Mouse (Mus musculus) left cerebral cortex, adult 11 months (tissue): ENCODE results near the gene Fam111a.
A peak's percentile ranks its signal among the peaks of the same experiment; 100 is the strongest.
"Not testable (repeated sequence)": the region's sequence is repeated elsewhere in the genome, so short reads cannot be mapped to it uniquely, and the experiment has no call there.

Source experiments
- DNase-seq: peaks from one replicate; pipeline ENCODE4 v3.0.0; 2022; ENCODE audit warnings: low spot score

The Fam111a gene

DNA sequence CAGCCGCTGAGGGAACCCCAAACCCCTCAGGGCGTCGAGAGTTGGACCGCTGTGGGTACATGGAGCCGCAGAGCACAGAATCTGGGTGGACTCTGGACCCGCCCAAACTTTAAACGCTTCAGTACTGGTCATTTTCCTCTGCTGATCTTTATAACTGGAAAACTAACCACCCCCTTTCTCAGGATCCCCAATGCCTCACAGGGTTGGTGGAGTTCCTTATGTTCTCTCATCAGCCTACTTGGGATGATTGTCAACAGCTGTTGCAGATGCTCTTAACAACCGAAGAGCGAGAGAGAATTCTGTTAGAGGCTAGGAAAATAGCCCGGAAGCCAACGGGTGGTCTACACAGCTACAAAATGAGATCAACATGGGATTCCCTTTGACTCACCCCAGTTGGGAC, at the start of gene Fam111a:
Fam111a (plus strand) TSS at position 301 of the 400 bp plus-strand sequence.
- not testable (repeated sequence) for DNase-seq

DNA sequence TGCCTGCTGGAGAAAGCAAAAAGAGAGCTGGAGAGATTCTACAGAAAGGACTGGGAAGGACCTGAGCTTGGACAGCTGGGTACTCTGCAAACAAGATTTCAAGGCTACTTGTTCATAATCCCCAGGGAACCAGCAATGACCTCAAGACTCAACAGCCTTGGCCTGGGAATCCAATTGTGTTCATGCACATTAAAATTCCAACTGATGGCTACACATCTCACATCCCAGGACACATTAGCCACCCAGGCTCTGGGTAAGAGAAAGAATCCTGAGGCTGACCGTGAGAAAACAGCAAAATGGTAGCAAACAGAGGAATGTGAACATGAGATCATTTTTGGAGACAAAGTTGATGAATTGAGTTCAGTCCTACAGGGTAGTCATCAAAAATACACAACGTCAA, 49.3 kb upstream of the Fam111a start:
- DNase-seq = no peak

DNA sequence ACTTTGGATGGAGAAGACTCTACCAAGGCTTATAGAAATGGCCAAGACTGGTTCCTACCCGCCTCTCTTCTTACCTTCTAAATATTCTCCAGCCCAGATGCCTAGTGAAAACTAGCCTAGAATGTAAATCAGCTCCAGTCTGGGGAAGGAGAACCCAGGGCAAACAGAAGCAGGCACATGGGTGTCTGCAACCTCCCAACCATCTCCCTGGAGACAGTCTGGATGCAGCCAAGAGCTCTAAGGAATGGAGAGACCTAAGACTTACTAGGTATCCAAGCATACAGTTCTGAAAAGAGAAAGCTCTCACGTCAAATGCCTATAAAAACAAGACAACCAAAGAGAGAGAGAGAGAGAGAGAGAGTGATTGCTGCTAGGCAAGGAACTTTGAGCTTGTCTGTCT, 47.6 kb upstream of the Fam111a start:
- no peak for DNase-seq

DNA sequence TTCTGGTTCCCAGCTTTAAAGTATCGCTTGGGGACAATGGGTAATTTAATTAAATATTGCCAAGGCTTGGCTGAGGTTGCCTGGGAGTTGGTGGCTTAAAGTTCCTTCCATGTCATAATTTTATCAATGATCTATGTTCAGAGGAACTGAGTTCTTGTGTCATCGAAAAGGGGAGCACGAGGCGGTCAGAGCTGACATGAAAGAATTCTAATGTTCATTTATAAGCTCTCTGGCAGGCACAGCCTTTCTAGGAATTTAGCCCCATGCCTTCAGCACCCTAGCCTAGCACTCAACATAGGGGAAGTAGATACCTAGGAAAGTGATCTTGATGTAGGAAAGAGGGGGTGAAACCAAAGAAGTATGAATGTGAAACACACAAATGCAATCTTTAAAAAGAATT, 47.2 kb upstream of the Fam111a start:
- no peak for DNase-seq

DNA sequence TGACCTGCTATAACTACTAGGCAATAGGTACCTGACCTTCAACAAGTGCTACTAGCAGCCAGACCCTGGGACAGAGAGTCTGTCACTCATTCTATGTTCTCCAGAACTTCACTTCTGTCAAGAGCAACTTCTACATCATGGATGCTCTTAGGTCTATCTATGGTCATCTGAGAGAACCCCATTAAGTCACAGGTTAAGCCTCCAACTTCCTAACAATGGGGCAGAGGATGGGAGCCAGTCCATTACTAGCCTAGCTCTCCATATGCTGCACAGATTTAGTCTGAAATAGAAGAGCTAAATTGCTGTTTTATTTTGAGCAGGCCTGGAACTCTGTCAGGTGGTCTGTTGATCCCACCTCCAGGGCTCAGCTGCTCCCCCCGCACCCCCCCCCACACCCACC, 46.6 kb upstream of the Fam111a start:
- DNase-seq = no peak

DNA sequence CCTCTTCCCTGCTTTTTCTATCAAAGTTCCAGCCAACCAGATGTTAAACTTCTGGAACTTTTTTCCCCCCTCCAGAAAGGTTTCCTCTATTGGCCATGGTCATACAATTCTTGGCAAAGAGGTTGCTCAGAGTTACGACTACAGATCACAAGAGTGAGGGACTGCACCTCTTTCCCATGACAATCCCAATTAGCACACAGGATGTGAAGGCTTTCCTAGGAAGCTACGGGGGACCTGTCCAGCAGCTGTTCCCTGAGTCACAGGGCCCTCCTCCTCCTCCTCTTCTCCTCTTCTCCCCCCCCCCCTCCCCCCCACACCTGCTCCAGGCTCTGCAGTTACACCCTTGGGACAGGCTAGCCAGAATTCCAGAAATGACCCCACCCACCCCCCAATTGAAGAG, 46.1 kb upstream of the Fam111a start:
- no peak for DNase-seq

DNA sequence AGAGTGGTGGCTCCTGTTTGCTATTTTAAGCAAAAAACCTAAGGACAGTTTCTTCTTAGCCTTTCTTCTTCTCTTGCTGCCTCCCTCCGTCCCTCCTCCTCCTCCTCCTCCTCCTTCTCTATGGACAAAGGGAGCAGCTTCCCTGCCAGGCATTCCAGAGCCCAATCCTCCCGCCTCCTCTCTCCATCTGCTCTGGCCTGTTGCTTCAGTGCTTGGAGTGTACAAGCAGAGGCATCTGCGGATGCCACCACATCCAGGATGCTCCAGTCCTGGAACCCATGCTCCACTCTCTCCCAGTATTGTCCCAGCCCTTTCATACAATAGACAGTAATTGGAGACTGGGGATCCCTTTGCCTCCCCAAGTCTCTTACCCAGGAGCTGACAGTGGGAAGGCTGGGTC, 45.4 kb upstream of the Fam111a start:
- no peak for DNase-seq

DNA sequence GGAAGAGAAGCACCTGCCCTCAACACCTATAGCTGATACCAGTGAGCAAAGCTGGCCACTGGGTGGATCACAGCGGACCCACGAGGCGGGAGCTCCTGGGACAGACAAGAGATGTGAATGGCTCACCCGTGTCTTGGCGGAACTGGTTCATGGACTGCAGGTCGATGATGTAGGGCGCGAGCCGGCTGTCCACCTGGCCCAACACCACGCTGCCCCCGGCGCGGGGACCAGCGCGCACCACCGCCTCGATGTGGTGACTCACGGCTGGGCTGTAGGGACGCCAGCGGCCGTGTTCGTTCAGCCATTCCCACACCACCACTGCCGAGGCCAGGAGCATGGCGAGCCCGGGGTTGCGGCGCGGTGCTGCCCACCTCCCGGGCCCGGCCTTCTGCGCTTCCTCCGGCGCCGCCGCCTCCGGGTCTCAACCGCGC, 44.6 kb upstream of the Fam111a start:
- DNase-seq = no peak

DNA sequence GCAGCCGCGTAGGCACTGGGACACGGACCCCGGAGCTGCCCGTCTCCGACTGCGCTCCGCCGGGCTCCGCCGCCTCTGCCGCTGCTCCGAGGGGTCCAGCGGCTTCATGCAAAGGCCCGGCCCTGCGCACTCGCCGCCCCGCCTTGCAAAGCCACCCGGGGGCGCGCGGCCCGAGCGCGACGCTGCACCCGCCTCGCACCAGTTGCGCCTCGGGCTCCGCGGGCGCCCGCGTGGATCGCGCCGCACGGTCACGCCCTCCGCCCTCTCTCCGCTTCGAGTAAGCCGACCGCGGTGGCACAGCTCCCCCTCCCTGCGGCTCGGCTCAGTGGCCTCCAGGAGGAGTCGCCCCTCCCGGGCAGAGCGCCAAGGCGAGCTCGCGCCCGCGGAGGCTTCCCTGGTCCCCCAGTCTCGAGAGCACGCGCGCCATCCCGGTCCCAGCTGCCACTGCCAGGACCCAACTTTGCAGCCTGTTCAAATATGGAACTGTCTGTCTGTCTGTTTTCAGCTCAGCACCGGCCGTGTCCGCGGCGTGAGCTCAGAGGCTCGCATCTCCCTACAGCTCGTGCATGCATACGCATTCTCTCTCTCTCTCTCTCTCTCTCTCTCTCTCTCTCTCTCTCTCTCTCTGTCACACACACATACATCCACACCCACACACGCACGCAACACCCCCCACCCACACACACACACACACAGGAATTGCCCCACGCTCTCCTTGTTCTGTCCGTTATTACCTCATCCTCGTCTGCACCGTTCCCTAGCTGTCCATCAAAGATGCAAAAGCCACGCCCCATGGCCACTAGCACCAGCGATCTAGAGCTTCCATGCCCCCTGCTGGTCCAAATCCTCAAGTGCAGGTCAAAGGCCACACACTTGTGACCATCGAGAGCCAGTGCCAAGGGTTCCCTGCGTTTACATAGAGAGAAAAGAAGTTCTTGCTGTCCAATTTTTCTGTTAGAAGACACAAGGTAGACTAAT, 43.9 kb upstream of the Fam111a start, which contains the start of gene Dtx4:
Dtx4 (minus strand) TSS at position 85 of the 978 bp plus-strand sequence.
- DNase-seq = peak; percentile 90

DNA sequence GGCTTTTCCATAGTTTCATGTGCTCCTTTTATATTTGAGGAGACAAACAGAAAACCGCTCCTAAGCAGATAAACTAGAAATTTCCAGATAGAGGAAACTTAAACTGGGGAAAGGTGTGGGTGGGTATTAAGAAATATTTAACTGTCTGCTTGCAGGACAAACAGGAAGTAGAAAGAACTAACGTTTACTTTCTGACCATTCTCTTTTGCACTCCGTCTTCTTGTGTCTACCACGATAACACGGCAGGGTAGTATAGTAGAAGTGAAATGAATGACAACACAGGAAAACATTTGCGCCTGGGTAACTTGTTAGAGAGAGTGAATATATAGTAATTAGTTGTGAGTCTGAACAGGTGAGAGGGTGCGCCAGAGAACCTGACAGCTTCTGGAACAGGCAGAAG, 42.8 kb upstream of the Fam111a start:
- no peak for DNase-seq

DNA sequence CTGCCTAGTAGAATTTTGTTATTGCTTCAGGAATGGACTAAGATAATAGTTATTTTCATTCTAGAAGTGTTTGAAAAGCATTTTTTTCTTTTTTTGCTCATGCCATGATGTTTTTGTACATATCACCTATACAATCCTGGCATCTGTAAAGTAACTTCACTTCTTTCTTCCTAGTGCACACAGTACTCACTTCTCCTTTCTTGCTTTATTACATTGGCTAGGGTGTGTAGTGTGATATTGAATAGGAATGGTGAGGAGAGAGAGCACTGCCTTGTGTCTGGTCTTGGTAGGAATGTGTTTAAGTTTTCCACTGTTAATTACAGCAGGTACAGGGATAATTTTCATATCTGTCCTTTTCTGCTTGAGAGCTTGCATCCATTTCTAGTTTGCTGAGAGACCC, 30.9 kb upstream of the Fam111a start:
- no peak for DNase-seq

DNA sequence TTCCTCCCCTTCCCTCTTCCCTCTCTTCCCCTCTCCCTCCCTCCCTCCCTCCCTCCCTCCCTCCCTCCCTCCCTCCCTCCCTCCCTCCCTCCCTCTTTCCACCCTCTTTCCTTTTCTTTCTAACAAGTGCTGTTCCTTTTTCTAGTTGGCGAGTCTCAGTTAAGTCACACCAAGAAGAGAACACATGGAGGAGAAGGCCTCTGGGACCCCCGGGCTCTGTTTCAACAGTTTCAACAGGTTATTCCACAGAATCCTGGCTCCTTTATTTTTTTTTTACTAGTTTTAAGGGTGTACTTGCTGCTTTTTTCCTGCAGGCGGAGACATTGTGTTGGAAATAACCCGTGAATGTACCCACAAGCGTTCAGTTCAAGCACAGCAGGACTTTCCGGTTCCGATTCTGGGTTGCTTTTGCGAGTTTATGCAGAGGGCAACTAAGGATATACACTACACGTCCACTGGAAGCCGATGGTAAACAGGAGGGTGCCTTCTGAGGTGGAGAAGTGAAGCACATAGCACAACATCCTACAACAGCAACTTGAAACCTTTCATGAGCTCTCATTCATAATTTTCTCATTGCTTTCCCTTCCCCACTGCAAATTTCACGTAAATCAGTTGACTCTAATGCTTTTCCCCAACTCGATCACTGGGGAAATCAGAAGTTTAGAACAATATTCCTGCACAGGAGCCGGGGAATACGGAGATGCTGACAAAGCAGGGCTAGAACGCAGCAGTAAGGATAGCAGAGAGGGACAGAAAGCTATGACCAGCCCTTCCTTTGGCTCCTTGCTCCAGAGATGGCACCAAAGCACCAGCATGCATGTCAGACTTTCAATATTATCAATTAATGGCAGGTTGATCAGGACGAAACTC, 27.6 kb upstream of the Fam111a start:
- DNase-seq = peak; percentile 47

DNA sequence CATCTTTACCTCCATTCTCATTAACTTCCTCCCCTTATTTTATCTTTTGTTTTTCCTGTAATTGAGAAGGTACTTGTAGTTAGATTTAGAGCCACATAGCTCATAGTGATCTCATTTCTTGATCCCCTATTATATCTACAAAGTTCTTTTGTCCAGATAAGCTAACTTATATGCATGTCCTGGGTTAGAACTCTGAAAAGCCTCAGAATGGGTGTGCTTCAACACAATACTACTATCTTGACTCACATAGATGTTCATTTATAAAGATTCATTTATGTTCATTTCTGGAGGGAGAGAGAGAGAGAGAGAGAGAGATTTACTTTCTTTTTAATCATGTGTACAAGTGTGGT, 27.0 kb upstream of the Fam111a start:
- DNase-seq = no peak

DNA sequence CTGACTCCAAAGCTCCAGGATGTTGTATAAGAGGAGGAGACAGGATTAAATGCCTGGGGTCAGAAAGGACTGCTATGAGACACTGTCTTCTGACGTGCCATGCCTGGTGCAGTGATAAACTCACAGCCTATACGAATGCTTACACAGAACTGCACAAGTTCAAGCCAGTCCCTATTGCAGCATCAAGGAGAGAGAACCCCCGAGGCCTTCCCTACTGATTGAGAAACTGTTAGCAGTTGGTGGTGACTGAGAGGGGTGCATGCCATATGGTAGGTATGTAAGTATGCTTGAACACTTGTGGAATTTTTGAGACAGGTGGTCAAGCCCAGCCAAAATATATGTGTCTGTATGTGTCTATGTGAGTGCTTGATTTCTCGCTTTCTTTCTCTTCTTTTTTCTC, 22.2 kb upstream of the Fam111a start:
- DNase-seq = no peak

DNA sequence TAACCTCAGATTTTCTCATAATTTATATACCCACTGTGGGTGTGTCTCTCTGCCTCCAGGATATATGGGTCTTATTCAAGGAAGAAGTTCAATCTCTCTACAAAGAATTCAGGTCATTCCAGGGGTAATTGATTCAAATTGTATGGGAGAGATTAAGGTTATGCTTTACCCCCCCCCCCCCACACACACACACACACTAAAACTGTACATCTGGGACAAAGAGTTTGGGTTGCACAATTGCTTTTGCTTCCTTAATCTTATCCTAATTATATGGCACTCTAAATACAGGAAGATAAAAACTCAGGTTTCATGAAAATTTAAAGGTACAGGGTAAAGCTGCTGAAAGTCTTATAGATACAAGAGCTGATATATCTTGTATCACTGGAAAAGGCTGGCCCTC, 8.4 kb upstream of the Fam111a start:
- DNase-seq = no peak

DNA sequence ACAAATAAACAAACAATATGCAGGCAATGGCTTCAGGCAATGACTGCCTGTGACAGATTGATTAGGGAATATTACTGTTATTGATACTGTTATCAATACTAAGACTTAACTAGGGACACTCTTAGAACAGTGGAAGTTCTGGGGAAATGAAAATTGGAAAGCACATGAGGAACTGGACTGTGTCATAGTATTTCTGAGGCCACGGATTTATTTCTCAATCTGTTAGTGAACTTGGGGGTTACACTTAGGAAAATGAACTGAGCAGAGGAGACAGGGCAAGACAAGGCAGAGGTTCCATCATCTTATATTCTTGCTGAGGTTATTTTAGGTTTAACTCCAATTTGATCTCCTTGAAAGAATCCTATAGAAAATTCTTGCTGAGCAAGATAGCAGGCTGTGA, 5.6 kb upstream of the Fam111a start:
- no peak for DNase-seq

DNA sequence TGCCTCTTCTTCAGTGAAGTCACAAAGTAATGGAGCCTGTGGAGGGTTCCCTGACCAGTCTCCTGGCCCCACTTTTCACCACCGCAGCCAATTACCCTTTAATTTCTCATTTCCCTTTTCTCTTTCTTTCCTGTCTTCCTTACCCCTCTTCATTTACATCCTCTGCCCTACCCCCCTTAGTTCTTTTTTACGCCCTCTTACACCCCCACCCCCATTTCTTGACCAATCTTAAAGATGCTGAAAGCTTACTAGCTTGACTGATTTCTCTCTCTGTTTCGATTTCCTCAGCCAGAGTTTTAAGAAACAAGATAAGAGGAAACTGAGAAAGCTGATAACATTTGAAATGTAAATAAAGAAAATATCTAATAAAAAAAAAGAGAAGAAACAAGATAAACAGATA, 4.8 kb upstream of the Fam111a start:
- no peak for DNase-seq

DNA sequence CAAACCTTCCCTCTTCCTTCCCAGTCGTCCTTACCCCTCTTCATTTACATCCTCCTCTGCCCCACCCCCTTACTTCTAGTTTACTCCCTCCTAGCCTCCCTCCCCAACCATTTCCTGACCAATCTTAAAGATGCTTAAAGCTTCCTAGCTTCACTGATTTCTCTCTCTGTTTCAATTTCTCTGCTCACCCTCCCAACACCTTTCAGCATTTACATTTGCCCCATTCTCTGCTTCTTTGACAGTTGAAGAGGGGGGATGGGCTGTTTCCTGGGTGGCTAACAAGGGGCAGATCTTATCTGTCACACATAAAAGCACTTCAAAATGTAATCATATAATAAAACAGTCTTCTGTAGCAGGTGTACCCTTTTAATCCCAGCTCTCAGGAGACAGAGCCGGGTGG, 3.9 kb upstream of the Fam111a start:
- DNase-seq = no peak

DNA sequence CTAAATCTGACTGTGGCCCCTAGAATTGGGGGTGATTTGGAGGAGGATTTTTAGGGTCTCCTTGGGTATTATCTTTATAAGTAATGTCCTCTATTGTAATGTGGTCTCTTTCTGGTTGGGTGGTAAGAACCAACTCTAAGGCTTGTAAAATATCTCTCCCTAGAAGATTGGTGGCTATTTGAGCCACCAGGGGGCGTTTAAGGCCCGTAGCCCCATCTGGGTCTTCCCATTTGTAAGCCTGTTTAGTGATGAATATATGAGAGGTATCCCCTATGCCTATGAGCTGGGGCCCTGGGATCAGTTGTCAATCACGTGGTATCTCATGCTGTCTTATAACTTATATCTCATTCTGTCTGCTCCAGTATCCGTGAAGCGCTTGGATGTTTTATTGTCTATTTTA, 3.6 kb downstream of the Fam111a start:
- DNase-seq = no peak

DNA sequence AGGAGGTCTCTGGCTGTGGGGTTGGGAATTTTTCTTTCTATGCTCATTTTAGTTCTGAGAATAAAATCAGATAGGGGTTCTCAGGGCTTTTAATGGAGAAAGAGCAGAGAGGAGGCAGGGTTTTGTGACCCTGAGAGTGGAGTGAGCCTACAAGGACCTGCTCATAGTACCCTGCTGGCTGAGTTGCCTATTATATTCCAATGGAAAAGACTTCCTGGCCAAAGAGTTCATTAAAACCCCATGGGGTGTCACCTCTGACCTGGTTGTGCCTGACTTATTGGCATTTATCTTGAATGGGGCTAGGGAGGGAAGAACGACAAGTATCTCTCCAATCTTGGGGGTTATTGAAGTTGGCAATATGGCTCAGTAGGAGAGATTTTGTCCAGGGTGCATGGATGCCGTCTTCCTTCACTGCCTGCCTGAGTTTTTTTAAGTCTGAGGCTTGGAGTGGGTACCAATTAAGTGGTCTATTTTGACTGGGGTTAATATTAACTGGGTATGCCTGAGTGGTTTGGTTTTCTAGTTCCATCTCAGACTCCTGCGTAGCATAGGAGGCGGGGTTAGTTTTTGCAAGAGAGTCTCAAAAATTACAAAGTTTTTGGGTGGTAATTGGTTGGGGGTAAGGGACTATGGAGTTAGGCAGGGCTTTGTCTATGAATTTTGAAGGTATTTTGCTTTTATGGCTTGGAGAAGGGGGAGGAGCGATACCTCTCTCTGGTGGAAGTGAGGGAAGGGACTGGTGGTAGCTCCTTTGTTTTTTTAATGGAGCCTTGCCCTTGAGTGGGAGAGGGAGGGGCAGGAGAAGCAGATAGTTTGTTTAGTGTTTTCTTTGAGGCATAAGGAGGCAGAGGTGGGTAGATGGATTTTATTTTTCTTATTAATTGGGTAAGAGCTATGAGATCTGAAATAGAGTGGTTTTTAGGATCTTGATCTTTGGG, 4.7 kb downstream of the Fam111a start:
- DNase-seq = no peak

DNA sequence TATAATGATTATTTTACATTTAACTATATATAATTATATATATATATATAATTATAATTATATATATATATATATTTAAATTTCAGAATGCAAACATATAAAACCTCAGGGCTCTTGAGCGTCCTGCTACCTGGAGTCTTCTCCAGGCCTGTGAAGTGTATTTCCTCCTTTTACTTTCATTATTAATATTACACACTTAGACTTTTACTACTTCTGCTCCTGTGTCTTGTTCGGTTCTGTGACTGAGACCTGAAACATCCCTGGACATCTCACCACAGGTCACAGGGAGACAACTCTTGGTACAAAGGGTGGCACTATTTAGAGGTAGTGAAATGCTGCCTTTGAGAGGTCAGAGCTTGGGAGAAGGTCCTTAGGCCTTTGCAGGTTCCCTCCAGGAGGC, 10.8 kb downstream of the Fam111a start:
- no peak for DNase-seq

DNA sequence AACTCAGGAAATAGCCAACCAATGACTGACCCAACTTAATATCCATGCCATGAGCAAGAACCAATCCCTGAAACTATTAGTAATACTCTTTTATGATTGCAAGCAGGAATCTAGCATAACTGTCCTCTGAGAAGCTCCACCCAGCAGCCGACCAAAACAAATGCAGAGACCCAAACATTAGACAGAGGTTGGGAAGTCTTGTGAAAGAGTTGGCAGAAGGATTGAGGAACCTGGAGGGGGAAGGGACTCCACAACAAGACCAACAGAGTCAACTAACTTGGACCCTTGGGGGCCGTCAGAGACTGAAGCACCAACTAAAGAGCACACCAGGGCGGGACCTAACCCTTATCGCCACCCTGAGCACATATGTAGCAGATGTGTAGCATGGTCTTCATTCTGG, 12.7 kb downstream of the Fam111a start:
- DNase-seq = no peak
